Mouse (Mus musculus) kidney, adult 2 months (tissue): ENCODE results near the gene 4930452B06Rik.

Experiments used
- CTCF ChIP-seq: fragments of 200-500 bp; conservative IDR thresholded peaks from 2 replicates; pipeline ENCODE4 v1.5.1; 2011; ENCODE audit warnings: low read depth, mild to moderate bottlenecking, control low read depth, low read length, moderate library complexity, mixed read lengths; ENCODE audit not compliant: insufficient read depth, insufficient read length
- POLR2A ChIP-seq: fragments of 200-500 bp; IDR thresholded peaks from one replicate; pipeline ENCODE4 v1.6.1; 2011; ENCODE audit warnings: low read depth, low read length, control low read depth

DNA sequence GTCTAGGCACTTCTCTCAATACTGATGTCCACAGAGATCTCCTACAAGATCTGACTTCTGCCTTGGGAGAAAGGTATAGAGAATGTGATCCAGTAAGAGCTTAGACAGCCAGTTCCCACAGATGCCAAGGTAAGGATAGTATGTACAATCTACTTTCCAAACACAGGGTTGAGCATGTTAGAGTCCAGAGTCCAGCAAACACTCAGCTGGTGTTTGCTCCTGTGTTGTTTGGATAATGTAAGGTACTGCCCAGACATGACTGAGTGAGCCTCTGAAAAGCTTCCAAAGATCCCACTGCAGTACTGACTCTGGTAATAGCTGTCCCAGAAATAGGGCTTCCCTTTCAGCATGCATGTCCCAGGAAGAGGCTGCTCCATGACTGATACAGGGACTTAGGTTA, 54.0 kb downstream of the 4930452B06Rik start:
- TF ChIP-seq POLR2A, result no peak
- no peak for TF ChIP-seq CTCF
